Mouse (Mus musculus) hindlimb bud, embryonic 11.5 days (tissue): Measurements from ENCODE around the gene Rbck1.
A peak's percentile ranks its signal among the peaks of the same experiment; 100 is the strongest.
"Not testable (repeated sequence)": the region's sequence is repeated elsewhere in the genome, so short reads cannot be mapped to it uniquely, and the experiment has no call there.

ENCODE experiments used
- DNase-seq: peaks from one replicate; pipeline ENCODE4 v3.0.0-alpha.2; 2012; ENCODE audit warnings: low read depth, low spot score; ENCODE audit errors: extremely low spot score

Rbck1 gene

GRCm38 (mm10) chr2:152303781-152304180 is 28.7 kb downstream of the Rbck1 start:
- DNase-seq: no peak

- DNase-seq: no peak
These were observed 29.6 kb downstream of the Rbck1 start for GRCm38 (mm10) chr2:152302862-152303261.

GRCm38 (mm10) chr2:152294541-152294940 is 37.9 kb downstream of the Rbck1 start:
- DNase-seq: no peak

GRCm38 (mm10) chr2:152293727-152294475 is 38.6 kb downstream of the Rbck1 start, which contains the start of gene Tbc1d20:
Tbc1d20 (plus strand) TSS chr2:152293828.
- peak; percentile 67 for DNase-seq

- DNase-seq: no peak
These were observed 39.2 kb downstream of the Rbck1 start for GRCm38 (mm10) chr2:152293179-152293726.

GRCm38 (mm10) chr2:152292475-152292874 is 40.0 kb downstream of the Rbck1 start:
- DNase-seq: no peak

- not testable (repeated sequence) for DNase-seq
These were observed 42.8 kb downstream of the Rbck1 start for GRCm38 (mm10) chr2:152289623-152290022.

- DNase-seq: no peak
These were observed 44.4 kb downstream of the Rbck1 start for GRCm38 (mm10) chr2:152288046-152288445.

GRCm38 (mm10) chr2:152287560-152287959 is 44.9 kb downstream of the Rbck1 start:
- DNase-seq: no peak

- no peak for DNase-seq
These were observed 51.0 kb downstream of the Rbck1 start for GRCm38 (mm10) chr2:152281407-152281806.

- DNase-seq: no peak
These were observed 58.8 kb downstream of the Rbck1 start for GRCm38 (mm10) chr2:152273639-152274038.
